Mouse (Mus musculus): ENCODE data around the gene H2afv.
"Not testable (repeated sequence)": the region's sequence is repeated elsewhere in the genome, so short reads cannot be mapped to it uniquely, and the experiment has no call there.

Gene H2afv

DNA sequence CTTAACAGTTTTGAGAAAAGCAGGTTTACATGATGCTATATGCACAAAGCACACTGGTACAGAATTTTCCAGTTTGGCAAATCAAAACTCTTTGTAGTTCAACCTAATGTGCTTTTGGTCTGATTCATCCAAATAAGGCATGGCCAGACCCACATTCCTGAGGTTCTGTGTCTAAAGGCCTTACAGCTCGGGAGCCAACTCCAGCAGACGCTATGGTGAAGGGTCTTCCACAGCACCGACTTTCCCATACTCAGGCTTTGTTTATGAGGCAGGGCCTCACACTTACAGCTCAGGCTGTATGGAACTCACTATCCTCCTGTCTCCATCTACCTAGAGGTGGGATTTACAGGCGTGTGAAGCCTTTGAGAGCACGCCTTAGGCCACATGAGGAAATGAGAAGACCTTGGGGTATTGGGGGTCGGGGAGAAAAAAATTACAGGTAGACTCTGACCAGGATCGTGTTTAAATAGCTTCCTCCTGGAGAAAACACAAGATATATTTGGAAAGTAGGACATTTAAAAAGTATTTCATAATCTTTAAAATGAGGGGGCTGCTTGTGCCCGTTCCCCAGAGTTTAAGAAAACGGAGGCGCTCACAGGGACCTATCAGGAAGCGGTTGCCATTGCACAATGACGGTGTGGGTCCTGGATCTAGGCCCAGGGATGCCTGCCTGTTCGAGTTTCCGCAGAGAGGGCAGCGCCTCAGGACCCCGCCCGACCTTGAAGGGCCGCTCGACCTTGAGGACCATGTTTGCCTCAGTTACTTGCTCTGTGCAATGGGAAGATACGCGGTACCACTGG is 29.3 kb downstream of the H2afv start, which contains the start of gene Ppia:
TSS of gene Ppia (plus strand) at position 693 of the 800 bp plus-strand sequence.
- peak; percentile 53 for DNase-seq

DNA sequence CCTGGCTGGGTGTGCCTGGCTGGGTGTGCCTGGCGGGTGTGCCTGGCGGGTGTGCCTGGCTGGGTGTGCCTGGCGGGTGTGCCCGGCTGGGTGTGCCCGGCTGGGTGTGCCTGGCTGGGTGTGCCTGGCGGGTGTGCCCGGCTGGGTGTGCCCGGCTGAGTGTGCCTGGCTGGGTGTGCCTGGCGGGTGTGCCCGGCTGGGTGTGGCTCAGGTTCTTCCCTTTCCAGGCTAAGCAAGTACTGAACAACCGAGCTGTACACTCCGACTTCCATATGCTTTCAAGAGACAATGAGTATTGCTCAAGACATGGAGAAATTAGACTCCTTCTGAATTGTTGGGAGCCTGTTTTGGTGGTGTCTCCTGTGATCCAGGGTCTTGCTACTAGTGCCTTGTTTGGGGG is 31.0 kb downstream of the H2afv start:
- no peak for DNase-seq

DNA sequence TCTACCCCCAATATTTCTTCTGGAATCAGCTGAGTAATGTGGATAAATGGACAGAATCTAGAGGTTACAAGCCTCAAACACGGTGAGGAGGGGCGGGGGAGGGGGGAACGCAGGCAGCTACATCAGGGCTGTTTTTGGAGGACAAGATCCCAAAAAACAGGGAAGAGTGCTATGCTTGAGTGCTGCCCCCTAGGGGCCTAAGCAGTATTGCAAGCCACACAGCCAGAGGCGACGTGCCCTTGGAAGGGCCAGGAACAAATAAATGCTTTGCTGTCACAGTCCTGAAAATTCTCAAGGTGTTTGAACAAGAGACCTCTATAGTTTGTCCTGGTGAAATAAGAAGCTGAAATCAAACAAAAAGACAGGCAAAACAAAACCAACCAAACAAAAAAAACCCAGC is 32.6 kb downstream of the H2afv start:
- DNase-seq = peak; percentile 80

DNA sequence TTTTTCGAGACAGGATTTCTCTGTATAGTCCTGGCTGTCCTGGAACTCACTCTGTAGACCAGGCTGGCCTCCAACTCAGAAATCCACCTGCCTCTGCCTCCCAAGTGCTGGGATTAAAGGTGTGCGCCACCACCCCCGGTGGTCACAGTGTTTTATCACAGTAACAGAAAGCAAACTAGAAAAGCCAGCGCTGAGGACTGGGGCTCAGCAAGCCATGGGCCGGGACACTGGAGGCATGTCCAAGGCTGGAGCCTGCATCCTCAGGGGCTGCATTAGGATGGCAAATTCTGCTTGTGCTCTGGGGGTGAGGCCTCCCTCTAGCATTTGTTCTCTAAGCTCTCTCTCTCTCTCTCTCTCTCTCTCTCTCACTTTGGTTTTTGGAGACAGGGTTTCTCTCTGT is 33.5 kb downstream of the H2afv start:
- DNase-seq = not testable (repeated sequence)

DNA sequence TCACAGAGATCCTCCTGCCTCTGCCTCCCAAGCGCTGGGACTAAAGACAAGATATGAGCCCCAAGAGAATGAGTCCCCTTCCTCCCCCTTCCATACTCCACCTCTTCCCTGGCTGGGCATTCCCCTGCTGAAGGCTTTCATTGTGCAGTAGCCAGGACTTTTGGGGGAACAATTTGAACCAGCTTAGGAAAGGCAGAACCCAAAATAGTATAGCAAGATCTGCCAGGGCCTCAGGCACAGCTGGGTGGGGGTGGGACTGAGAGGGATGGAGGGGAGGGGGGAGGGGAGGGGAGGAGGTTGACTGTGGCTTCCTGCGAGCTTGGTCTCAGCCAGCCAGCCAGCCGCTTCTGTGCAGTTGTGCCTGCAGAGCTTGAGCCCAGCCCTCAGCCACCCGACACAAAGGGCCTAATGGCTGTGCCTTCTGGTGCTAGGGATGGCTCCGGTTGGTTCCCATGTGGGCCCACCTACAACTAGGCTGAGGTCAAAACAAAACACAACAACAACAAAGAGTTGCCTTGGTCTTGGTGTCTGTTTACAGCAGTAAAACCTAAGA is 34.1 kb downstream of the H2afv start:
- DNase-seq = no peak

DNA sequence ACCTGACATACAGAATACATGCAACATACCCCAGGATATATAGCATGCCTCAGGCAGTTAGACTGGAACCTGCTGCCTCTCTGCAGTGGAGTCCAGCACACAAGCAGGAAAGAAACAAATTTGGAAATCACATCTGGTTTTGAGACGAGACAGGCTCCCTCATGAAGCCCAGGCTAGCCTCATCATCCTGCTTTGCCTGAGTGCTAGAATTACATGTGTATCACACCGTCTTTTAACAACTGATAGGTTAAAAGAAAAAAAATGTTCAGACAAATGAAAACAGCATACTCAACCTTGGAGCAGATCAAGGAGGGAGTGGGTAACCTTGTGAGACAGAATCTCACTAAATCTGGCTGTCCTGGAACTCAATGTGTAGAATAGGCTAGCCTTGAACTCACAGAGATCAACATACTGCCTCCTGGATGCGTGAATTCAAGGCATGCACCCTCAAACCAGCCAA is 37.1 kb downstream of the H2afv start:
- DNase-seq = no peak

DNA sequence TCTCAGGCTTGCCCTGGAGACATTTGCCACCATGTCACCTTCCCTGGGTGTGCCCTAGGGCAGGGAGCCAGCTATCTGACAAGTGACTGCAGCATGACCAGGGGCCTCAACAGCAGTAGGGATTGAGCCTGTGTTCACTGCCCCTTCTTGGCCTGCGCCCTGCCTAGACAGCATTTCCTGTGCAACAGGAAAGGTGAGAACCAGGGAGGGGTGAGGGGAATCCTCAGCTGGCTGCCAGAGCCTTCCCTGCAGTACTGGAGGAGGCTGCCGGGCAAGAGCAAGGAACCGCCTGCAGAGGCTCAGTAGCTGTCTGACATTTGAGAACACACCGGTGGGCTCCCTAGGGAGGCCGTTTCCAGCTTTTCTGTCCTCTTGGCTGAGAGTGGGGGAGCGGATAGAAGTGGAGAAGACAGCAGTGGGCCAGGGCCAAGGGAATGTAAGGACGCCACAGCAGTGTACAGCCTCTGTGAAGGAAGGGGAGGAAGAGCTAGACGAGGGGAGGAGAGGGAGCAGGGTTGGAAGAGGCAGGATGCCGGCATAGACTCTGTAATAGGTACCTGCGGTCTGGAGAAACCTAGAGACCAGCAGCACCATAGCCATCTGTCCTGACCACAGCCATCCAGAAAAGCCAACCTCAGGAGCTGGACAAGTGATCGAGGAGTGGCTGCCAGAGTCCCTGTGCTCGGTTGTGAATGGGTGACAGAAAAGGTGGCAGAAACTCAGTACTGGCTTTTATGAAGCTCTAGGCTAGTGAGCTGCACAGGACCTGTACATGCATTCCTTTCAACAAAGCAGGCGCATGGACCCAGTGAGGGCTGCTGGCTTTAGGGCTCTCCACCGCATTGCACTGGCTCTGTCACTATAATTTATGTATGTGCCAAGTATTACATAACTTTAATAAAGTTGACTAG is 37.7 kb downstream of the H2afv start:
- peak; percentile 82 for DNase-seq

DNA sequence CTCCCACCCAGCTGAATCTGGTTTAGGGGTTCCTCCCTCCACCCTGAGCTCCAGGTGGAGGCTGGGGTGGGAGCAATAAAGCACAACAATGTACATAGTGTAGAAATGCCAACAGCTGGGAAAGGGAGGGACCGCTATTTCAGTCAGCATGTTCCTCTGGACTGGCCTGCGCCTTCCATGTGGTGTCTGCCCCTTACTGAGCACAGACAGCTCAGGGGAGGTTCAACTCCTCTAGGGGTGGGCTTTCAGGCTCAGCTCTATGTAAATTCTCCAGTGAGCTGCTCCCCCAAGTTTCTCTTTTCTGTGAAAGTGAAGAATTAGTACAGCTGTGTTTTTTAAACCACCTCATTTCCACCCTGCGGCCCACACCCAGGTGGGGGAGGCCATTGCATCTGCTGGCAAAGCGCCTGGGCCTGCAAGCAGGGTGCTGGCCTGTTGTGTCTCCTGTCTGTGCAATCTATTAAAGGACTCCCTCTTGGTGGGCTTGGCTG is 38.6 kb downstream of the H2afv start:
- DNase-seq = peak; percentile 68

DNA sequence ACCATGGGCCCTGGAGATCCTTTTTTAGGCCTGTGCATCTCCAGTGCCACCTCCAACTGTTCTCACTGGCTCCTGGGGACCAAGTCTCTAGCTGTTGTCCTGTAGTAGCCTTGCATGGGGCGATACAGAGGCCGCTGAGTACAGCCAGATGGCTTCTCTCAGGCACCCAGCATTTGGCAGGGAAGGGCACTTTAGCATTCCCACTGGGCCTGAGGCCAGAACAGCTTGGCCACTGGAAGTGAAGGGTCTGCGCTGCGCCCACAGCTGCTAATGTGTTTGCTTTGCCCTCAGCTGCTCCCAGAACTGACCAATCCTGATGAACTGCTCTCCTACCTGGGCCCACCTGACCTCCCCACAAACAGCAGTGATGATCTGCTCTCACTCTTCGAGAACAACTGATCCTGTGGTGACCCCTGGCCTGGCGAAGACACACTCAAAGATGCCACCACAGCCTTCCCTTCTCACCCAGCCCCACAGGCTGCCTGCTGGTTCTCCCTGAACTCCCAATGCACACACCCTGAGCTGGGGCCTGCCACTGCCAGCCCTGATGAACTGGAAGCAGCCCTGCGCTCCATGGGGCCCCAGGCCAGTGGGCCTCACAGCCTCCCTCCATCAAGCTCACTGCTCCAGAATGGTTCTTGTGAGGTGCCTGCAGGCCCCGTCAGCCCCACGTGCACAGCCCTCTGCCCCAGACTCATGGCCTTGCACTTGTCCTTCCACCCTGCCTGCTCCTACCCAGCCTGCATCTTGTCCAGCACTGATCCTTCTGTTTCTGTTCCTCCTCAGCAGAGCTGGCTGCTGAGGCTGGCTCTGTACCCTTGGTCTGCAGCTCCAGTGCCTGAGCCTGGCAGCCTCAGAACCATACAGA is 39.3 kb downstream of the H2afv start:
- DNase-seq = peak; percentile 66

DNA sequence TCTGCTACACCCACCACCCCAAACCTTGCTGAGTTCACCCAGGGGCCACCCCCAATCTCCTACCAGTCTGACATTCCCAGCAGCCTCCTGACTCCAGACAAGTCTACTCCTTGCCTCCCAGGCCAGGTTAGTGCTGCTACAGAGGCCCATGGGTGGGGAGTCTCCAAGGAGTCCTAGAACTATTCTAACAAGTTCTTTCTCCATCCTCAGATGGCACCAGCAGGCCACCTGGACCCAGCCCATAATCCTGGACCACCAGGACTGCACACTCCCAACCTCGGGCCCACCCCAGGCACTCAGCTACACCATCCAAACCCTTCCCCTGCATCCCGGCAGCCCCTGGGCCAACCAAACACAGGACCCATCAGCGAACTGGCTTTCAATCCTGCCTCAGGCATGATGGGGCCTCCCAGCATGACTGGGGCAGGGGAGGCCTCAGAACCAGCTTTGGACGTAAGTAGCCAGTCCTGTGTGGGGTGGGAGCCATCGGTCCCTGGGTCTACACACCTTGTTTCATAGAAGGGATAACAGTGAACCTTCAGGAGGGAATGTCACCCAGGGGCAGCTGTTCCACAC is 40.3 kb downstream of the H2afv start:
- DNase-seq = peak; percentile 39

DNA sequence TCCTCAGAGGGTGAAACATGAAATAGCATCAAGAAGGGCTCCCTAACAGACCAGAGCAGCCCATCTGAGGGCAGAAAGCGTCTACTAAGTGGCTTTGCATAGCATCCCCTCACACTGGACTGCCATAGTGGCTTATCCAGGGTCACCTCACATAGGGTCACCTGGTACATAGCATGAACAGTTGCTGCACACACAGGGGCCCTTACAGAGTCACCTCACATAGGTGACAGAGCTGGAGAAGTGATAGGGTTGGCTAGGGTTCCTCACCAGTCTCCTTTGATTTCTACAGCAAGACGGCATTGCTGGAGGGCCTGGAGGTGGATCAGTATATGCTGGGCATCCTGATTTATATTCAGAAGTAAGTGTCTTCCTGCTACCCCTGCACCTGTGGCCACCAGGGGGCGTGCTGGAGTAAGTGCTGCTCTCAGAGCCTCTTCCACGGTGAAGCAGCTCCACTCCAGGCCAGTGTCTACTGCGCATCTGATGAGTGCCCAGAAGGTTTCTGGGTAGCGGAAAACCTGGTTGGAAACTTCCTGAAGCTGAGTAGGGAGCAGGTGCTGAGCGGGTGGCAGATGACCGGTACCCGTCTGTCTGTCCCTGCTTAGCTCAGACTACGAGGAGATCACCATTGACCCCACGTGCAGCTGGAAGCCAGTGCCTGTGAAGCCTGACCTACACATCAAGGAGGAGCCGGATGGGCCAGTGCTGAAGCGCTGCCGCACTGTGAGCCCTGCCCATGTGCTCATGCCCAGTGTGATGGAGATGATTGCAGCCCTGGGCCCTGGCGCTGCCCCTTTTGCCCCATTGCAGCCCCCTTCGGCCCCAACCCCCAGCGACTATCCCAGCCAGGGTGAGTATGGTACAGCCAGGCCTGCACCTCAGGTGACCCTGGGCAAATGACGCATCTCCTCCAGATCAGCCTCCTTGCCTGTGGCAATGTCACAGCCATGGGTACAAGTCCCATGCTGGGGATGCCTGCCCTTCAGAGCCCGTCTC is 41.4 kb downstream of the H2afv start:
- DNase-seq = peak; percentile 43

DNA sequence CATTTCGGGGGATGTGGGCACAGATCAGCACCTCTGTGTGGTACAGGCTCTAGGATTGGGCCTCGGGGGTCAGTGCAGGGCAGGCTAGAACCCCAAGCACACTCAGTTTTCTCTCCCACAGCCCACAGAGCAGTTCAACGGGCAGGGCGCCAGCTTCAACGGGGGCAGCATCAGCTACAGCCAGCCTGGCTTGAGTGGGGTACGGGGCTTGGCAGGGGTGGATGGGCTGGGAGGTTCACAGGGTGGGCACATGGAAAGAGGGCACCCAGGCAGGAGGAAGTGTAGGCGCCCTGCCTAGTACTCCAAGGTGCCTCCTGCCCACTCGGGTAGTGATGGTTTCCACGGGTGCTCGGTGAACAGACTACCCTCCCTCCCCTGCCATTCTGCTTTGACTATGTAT is 46.1 kb downstream of the H2afv start:
- DNase-seq = peak; percentile 45

DNA sequence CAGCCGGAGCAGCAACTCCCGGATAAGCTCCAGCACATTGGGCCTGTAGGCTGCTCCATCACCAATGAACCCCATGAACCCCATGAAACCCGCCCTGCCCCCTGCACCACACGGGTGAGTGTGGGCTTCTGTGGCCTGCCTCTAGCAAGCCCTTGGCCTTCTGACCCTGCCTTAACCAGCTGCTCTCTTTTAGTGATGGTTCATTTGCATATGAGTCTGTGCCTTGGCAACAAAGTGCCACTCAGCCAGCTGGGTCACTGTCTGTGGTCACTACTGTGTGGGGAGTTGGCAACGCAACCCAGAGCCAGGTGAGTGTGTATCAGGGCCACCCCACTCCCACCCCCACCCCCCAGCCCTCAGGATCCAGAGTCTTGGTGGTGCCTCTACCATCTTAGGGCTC is 48.7 kb downstream of the H2afv start:
- peak; percentile 17 for DNase-seq

DNA sequence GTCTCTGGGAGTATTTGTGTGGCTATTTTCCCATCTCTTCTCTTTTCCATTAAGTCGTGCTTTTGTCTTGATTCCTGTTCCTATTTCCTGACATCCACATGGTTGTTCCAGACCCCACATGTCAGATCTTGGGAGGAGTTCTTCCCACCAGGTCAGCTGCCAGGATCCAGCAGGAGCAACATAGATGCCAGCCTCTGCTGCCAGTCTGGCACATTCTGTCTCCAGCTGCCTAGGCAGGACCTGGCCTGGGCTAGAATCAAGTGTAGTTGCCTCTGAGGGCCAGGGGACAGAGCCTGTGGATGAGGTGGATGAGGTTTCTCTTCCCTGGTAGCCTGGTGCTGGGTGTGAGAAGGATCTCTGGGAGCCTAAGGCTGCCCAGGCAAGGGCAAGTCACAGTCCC is 50.4 kb downstream of the H2afv start:
- DNase-seq = peak; percentile 38

DNA sequence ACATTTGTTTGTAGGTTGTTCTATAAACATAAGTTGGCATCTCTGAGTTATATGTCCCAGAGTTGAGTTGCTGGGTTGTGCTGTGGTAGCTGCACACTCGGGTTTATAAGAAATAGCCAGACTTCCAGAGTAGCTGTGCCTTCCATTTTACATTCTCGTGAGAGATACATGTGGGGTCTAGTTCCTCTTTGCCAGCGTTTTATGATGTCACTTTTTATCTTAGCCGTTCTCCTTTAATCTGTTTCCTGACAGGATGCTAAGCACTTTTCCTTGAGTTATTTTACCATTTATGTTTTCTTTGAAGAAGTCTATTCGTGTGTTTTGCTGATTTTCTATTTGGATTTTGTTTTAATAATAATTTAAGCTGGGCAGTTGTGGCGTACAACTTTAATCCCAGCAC is 51.4 kb downstream of the H2afv start:
- DNase-seq = no peak

DNA sequence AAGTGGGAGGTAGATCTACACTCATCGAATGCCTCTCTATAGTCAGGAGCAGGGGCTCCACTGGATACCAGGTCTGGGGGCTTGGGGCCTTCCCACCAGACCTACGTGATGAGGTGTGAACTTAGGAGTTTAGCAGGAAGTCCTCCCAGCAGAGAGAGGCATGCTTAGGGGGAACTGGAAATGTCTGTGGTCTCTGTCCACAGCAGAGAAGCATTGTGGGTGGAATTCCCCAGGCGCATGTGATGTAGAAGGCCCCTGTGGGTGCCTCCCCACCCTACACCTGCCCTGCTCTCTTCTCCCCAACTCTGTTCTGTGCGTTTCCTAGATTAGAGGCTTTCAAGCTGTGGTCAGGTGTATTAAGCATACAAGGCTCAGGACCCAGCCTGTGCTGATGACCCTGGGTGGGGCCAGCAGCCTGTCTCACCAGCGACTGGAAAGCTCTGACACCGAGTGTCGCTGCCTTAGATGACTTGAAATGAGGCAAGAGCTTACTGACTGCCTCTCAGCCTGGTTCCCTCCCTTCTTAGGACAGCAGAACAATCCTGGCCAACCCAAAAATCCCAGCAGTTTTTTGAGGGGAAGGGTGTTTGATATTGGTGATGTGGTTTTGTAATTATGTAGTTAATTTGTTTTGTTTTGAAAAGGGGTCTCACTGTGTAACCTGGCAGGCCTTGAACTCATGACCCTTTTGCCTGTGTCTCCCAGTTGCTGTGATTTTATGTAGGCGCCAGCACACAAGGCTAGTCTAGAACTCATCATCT is 52.5 kb downstream of the H2afv start:
- peak; percentile 32 for DNase-seq

DNA sequence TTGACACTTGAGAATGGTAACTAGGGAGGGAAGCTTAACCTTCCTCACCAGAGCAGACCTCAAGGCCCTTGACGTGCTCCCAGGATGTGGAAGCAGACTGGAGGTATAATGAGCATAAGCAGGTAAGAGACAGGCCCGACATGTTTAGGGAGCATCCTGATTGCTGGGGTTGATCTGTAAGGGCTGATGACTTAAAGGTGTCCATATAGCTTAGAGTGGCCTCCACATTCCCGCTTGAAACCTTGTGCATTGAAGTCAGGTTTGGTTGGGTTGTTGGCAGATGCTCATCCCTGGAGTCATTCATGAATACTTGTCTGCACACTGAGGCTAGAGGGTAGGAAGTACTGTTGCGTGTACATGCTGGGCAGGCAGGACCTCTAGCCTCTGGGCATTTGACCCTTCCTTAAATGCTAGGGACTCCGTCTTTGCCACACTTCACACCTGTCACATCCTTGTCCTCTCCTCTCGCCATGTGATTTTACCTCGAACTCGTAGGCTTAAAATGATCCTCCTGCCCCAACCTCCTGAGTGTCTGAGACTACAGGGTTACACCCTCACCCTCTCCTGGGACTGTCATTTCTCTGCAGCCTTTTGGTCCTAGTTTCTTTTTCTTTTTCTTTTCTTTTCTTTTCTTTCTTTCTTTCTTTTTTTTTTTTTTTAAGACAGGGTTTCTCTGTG is 53.7 kb downstream of the H2afv start:
- DNase-seq = peak; percentile 32

DNA sequence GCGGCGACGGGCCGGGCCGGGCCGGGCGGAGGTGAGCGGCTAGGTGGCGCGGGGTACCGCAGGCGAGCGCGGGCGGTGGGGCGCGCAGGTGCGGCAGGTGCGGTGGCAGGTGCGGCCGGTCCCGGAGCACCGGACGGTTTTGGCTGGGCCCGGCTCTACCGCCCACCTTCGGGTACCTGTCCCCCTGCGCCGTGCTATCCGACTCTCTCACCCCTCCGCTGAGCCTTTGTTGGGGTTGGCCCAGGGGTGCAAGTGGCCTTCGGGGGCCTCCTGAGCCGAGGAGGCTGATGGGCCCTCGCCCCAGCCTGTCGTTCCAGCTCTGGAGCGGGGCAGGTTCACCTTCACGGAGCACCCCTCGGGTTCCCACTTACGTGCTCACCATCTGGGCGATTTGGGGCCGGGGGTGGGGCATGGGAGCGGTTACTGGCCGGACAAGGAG is 54.7 kb downstream of the H2afv start:
- peak; percentile 67 for DNase-seq
